Mouse (Mus musculus): Measurements from ENCODE around the gene Kpna7. TPM values are rescaled to one million over a fixed set of nuclear protein-coding genes. Genes with fewer than 3 reads are reported as not detected.
"Not testable (repeated sequence)": the region's sequence is repeated elsewhere in the genome, so short reads cannot be mapped to it uniquely, and the experiment has no call there.

The Kpna7 gene
- polyA plus RNA-seq, 1 experiment from 2014 or later: not detected

DNA sequence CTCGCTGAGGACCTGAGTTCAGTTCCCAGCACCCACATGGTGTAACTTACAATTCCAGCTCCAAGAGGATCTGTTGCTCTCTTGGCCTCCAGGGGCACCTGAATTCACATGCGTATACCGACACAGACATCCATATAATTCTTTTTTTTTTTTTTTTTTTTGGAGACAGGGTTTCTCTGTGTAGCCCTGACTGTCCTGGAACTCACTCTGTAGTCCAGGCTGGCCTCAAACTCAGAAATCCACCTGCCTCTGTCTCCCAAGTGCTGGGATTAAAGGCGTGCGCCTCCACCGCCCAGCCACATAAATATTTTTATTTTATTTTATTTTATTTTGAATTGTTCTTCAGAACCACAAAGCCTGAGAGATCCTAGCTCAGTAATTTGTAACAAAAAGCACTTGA, 629 bp downstream of the Kpna7 start:
- H3K4me3 ChIP-seq (ENCODE audit: inconsistent target): peak overlapping the region; percentile 91; the same call in 1 of the 2 replicates
- 46% methylated on average over 6 of the region's 6 CpGs for WGBS (ENCODE audit: missing documents)

GRCm38 (mm10) chr5:145081866-145082613, 1.8 kb downstream of the Kpna7 start:
- no peak overlapping the region for H3K27ac ChIP-seq
- no peak overlapping the region for H3K4me3 ChIP-seq (ENCODE audit: inconsistent target)
- 90% methylated on average over 10 of the region's 10 CpGs for WGBS (ENCODE audit: missing documents)
- H3K36me3 ChIP-seq (ENCODE audit: inconsistent target): no peaks in the 10 kb centered on the region
- H3K79me2 ChIP-seq (ENCODE audit: inconsistent target): peaks cover 34% of the 10 kb centered on the region

More for the DNA sequence above, 629 bp downstream of the Kpna7 start:
- peaks cover 45% of the 10 kb centered on the region for H3K79me2 ChIP-seq (ENCODE audit: inconsistent target)
- H3K27ac ChIP-seq; H3K36me3 ChIP-seq (ENCODE audit: inconsistent target): not testable (repeated sequence)

DNA sequence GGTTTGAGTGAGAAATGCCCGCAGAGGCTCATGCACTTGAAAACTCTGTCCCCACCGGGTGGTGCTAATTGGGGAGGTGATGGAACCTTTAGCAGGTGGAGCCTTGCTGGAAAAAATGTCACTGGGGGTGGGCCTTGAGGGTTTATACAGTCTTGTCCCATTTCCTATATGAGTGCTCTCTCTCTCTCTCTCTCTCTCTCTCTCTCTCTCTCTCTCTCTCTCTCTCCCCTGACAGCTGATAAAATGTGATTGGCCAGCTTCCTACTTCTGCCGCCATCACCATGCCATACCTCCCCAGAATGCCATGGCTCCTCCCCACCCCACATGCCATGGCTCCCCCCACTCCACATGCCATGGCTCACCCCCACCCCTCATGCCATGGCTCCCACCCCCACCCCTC, 8.7 kb downstream of the Kpna7 start:
- 37% methylated on average over 3 of the region's 3 CpGs for WGBS (ENCODE audit: missing documents)
- no peak overlapping the region for H3K27ac ChIP-seq
- H3K79me2 ChIP-seq (ENCODE audit: inconsistent target): no peaks in the 10 kb centered on the region
- H3K4me3 ChIP-seq (ENCODE audit: inconsistent target): no peak overlapping the region
- H3K36me3 ChIP-seq (ENCODE audit: inconsistent target): no peaks in the 10 kb centered on the region

DNA sequence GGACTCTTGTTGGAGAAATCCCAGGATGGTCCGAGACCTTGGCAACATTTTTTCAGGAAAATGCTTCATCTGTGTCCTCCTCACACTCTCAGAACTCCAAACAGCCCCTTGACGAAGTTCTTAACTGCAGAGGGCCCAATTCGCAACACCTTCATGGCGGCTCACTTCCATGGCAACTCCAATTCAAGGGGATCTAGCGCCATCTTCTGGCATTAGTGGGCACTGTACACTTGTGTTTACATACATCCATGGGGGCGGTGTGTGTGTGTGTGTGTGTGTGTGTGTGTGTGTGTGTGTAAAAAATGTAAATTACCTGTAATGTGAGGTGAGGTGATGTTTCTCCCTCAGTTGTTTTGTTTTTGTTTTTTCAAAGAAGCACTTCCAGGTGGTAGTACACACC, 12.5 kb downstream of the Kpna7 start:
- Histone ChIP-seq H3K79me2 (ENCODE audit: inconsistent target) (no peaks in the 10 kb centered on the region), H3K36me3 (ENCODE audit: inconsistent target) (no peaks in the 10 kb centered on the region), H3K27ac (no peak overlapping the region), H3K4me3 (ENCODE audit: inconsistent target) (no peak overlapping the region)
- 70% methylated on average over 6 of the region's 6 CpGs for WGBS (ENCODE audit: missing documents)

- Histone ChIP-seq H3K4me3 (ENCODE audit: inconsistent target) (no peak overlapping the region), H3K79me2 (ENCODE audit: inconsistent target) (no peaks in the 10 kb centered on the region), H3K36me3 (ENCODE audit: inconsistent target) (no peaks in the 10 kb centered on the region), H3K27ac (no peak overlapping the region)
- whole genome bisulfite sequencing (ENCODE audit: missing documents): 2% methylated on average over 5 of the region's 5 CpGs
Measured at GRCm38 (mm10) chr5:145069707-145070106, 14.1 kb downstream of the Kpna7 start.

DNA sequence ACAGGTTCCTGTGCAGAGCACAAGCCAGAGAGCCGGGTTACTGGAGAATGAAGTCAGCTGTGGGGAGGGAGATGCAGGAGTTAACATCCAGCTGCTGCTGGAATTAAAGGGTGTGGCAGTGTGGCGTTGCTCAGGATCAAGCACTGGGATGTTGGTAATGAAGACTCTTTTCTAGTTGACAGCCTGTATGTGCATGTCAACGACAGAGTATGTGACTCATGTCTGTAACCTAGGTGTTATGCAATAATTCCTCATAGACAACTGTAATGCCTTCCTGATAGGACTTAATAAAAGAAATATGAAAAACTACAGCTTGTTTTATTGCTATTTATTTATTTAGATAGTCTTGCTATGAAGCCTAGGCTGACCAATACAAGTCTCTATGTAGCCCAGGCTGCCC, 15.0 kb downstream of the Kpna7 start:
- Histone ChIP-seq H3K36me3 (ENCODE audit: inconsistent target) (no peaks in the 10 kb centered on the region), H3K79me2 (ENCODE audit: inconsistent target) (no peaks in the 10 kb centered on the region), H3K4me3 (ENCODE audit: inconsistent target) (no peak overlapping the region), H3K27ac (no peak overlapping the region)
- 50% methylated on average over 3 of the region's 3 CpGs for WGBS (ENCODE audit: missing documents)

DNA sequence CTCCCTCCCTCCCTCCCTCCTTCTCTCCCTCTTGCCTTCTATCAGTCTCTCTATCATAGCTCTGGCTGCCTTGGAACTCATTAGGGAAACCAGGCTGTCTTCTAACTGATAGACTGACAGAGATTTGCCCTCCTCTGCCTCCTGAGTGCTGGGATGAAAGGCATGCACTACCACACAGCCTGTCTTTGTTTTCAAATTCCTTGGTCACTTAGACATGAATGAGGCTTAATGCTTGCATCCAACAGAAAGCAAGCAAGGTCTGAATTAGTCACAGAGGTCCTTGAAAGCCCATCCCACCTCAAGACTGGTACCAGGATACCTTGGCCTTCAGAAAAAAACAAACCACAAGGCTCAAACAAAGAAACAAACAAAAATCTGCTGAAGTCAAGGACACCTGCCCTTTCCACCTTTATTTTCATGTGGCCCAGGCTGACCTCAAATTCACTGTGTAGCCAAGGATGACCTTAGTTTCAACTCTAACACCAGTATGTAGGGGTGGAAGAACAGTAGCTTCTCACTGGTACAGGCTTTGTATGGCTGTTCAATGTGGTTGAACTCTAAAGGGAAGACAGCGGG, 19.0 kb downstream of the Kpna7 start:
- 91% methylated on average over 1 of the region's 1 CpGs for WGBS (ENCODE audit: missing documents)
- H3K79me2 ChIP-seq (ENCODE audit: inconsistent target): no peaks in the 10 kb centered on the region
- H3K36me3 ChIP-seq (ENCODE audit: inconsistent target): no peaks in the 10 kb centered on the region
- no peak overlapping the region for H3K4me3 ChIP-seq (ENCODE audit: inconsistent target)
- H3K27ac ChIP-seq: no peak overlapping the region

DNA sequence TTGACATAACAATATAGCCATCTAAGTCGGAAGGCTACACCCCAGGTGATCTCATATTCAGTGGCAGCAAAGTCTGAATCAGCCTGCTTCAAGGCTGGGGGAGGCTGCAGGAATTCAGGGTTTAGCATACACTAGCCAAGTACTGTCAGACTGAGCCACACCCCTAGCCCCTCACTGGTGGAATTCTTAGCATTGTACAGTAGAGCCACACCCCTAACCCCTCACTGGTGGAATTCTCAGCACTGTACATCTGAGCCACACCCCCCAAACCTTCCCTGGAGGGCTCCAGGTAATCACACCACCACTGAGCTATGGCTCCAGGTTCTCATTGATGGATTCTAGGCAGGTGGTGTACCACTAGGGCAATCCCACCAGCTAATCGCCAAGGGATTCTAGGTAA, 24.3 kb downstream of the Kpna7 start:
- Histone ChIP-seq H3K36me3 (ENCODE audit: inconsistent target) (no peaks in the 10 kb centered on the region), H3K27ac (no peak overlapping the region), H3K4me3 (ENCODE audit: inconsistent target) (no peak overlapping the region), H3K79me2 (ENCODE audit: inconsistent target) (no peaks in the 10 kb centered on the region)
- WGBS (ENCODE audit: missing documents): 100% methylated on average over 2 of the region's 2 CpGs

- Histone ChIP-seq H3K79me2 (ENCODE audit: inconsistent target) (no peaks in the 10 kb centered on the region), H3K4me3 (ENCODE audit: inconsistent target) (no peak overlapping the region), H3K27ac (no peak overlapping the region), H3K36me3 (ENCODE audit: inconsistent target) (no peaks in the 10 kb centered on the region)
- 98% methylated on average over 7 of the region's 7 CpGs for WGBS (ENCODE audit: missing documents)
Measured at GRCm38 (mm10) chr5:145058722-145059121, 25.1 kb downstream of the Kpna7 start.

DNA sequence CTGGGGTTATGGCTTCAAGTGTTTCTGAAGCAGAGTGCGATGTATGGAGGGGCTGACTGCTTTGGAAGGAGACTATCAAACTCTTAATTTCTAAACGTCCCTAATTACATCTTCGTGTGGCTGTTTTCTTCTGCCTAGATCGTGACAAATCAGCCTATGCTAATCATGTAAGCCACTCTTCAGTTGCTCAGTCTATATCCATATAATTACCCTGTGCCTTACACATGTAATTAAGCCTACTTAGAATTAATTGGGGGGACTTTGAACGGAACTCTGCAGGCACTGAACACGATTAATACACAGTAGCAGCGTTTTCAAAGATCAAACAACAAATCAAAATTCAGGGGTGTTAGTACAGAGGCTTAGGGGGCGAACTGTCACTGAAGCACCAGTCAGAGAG, 25.9 kb downstream of the Kpna7 start:
- Histone ChIP-seq H3K79me2 (ENCODE audit: inconsistent target) (no peaks in the 10 kb centered on the region), H3K4me3 (ENCODE audit: inconsistent target) (no peak overlapping the region), H3K27ac (no peak overlapping the region), H3K36me3 (ENCODE audit: inconsistent target) (no peaks in the 10 kb centered on the region)
- WGBS (ENCODE audit: missing documents): 94% methylated on average over 8 of the region's 8 CpGs

DNA sequence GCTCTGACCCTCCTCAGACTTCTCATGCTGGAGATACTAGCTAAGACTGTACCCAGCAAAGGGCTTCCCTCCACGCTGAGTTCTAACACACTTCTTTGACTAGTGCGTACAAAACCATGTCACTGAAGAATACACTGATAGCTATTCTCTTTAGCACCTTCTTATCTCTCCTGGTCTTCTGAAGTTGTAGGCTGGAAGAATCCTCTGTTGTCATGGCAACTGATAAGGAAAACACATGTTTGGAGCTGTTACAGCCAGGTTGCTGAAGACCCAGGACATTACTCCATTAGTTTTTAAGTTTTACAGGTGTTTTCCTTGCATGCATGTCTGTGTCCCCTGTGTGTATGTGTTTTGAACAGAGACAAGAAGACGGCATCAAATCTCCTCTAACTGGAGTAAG, 29.6 kb downstream of the Kpna7 start:
- not testable (repeated sequence) for H3K79me2 ChIP-seq (ENCODE audit: inconsistent target); H3K36me3 ChIP-seq (ENCODE audit: inconsistent target); H3K4me3 ChIP-seq (ENCODE audit: inconsistent target); H3K27ac ChIP-seq
- WGBS (ENCODE audit: missing documents): 90% methylated on average over 3 of the region's 3 CpGs

DNA sequence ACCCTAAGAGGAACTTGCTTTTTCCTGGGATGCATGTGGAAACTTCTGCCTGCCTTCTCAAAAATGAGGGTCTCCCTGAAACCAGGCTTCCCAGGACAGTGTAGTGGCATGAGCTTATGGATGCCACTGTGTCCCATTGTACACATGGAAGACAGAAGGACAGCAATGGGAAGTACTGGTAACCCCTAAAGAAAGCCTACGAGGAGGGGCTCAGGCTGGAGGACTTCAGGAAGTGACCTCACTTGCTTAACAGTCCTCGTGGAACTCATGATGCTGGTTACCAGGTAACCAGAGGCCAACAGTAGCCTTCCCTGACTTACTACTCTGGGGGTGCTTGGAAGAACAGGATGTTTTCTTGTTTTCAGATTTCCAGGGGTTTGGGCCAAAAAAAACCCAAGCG, 41.1 kb downstream of the Kpna7 start, which contains the start of gene 1700018F24Rik:
Gene 1700018F24Rik (plus strand): TSS at position 301 of the 400 bp plus-strand sequence.
- 19% methylated on average over 2 of the region's 3 CpGs for WGBS (ENCODE audit: missing documents)
- H3K79me2 ChIP-seq (ENCODE audit: inconsistent target): not testable (repeated sequence)

GRCm38 (mm10) chr5:145041628-145042027, 42.2 kb downstream of the Kpna7 start:
- Histone ChIP-seq H3K27ac (no peak overlapping the region), H3K79me2 (ENCODE audit: inconsistent target) (no peaks in the 10 kb centered on the region), H3K36me3 (ENCODE audit: inconsistent target) (no peaks in the 10 kb centered on the region), H3K4me3 (ENCODE audit: inconsistent target) (no peak overlapping the region)
- 51% methylated on average over 4 of the region's 4 CpGs for WGBS (ENCODE audit: missing documents)

More for the DNA sequence above, 41.1 kb downstream of the Kpna7 start, which contains the start of gene 1700018F24Rik:
- not testable (repeated sequence) for H3K4me3 ChIP-seq (ENCODE audit: inconsistent target); H3K36me3 ChIP-seq (ENCODE audit: inconsistent target); H3K27ac ChIP-seq

- not testable (repeated sequence) for H3K4me3 ChIP-seq (ENCODE audit: inconsistent target)
Measured at GRCm38 (mm10) chr5:145032391-145032790, 51.4 kb downstream of the Kpna7 start, which contains the start of gene Gm4871. Gene Gm4871, minus strand, starts transcription at chr5:145032754.

DNA sequence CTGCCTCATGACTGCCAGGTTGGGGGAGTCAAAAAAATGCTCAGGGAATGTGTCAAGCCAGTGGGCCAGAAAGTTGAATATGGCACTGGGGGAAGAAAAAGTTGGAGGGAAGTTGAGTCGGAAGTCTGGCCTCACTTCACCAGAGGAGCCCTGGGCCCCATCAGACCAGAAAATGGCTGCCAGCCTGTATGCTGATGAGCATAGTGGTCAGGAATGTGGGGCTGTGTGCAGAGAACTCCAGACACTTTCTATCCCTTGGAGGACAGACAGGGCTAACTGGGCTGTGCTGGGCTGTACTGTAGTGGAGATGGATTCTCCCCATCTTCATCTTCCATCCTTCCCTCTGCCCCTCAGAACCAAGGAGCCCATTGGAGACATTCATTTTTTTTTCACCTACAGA, 53.4 kb downstream of the Kpna7 start:
- 91% methylated on average over 1 of the region's 1 CpGs for WGBS (ENCODE audit: missing documents)
- not testable (repeated sequence) for H3K36me3 ChIP-seq (ENCODE audit: inconsistent target); H3K4me3 ChIP-seq (ENCODE audit: inconsistent target); H3K27ac ChIP-seq; H3K79me2 ChIP-seq (ENCODE audit: inconsistent target)

More at GRCm38 (mm10) chr5:145032391-145032790, 51.4 kb downstream of the Kpna7 start, which contains the start of gene Gm4871:
- H3K36me3 ChIP-seq (ENCODE audit: inconsistent target); H3K27ac ChIP-seq; H3K79me2 ChIP-seq (ENCODE audit: inconsistent target): not testable (repeated sequence)
- 78% methylated on average over 2 of the region's 5 CpGs for WGBS (ENCODE audit: missing documents)
